Mouse (Mus musculus): ENCODE measurements around the gene Gcsh.

Gcsh gene

GRCm38 (mm10) chr8:116993095-116993867 lies at the start of gene Gcsh:
TSS of gene Gcsh (minus strand) at chr8:116993537.
- peak; percentile 98 for DNase-seq

GRCm38 (mm10) chr8:117039843-117040242 lies 46.5 kb upstream of the Gcsh start:
- DNase-seq, result no peak

- no peak for DNase-seq
Measured at GRCm38 (mm10) chr8:117037374-117037935, 44.1 kb upstream of the Gcsh start.

- no peak for DNase-seq
Measured at GRCm38 (mm10) chr8:117033393-117033792, 40.1 kb upstream of the Gcsh start.

- no peak for DNase-seq
Measured at GRCm38 (mm10) chr8:117032609-117033008, 39.3 kb upstream of the Gcsh start.

GRCm38 (mm10) chr8:117031476-117031875 lies 38.1 kb upstream of the Gcsh start:
- no peak for DNase-seq

GRCm38 (mm10) chr8:117028686-117029085 lies 35.3 kb upstream of the Gcsh start:
- DNase-seq, result no peak

GRCm38 (mm10) chr8:117027601-117028000 lies 34.3 kb upstream of the Gcsh start:
- DNase-seq, result no peak

GRCm38 (mm10) chr8:117022297-117022993 lies 29.1 kb upstream of the Gcsh start:
- no peak for DNase-seq

- DNase-seq, result no peak
Measured at GRCm38 (mm10) chr8:117019323-117020275, 26.3 kb upstream of the Gcsh start.

GRCm38 (mm10) chr8:117017896-117018295 lies 24.6 kb upstream of the Gcsh start:
- DNase-seq, result no peak

- DNase-seq, result no peak
Measured at GRCm38 (mm10) chr8:117017006-117017405, 23.7 kb upstream of the Gcsh start.

GRCm38 (mm10) chr8:117015670-117016069 lies 22.3 kb upstream of the Gcsh start:
- no peak for DNase-seq

GRCm38 (mm10) chr8:117011366-117011765 lies 18.0 kb upstream of the Gcsh start:
- DNase-seq, result no peak

- peak; percentile 13 for DNase-seq
Measured at GRCm38 (mm10) chr8:116994016-116994716, 829 bp upstream of the Gcsh start.

- DNase-seq, result no peak
Measured at GRCm38 (mm10) chr8:116992176-116992971, 963 bp downstream of the Gcsh start.

- DNase-seq, result no peak
Measured at GRCm38 (mm10) chr8:116991241-116991640, 2.1 kb downstream of the Gcsh start.

GRCm38 (mm10) chr8:116989842-116990241 lies 3.5 kb downstream of the Gcsh start:
- no peak for DNase-seq

- DNase-seq, result peak; percentile 36
Measured at GRCm38 (mm10) chr8:116980117-116980516, 13.2 kb downstream of the Gcsh start.

GRCm38 (mm10) chr8:116978631-116979256 lies 14.6 kb downstream of the Gcsh start, which contains the start of gene 1700030J22Rik:
TSS of gene 1700030J22Rik (minus strand) at chr8:116978959.
- peak; percentile 98 for DNase-seq

GRCm38 (mm10) chr8:116978052-116978451 lies 15.3 kb downstream of the Gcsh start:
- no peak for DNase-seq
